Mouse (Mus musculus) kidney, adult 2 months (tissue): ENCODE measurements at regions not wholly inside any gene's neighbourhood (a gene's known extent, or its start where the extent isn't known, plus 50 kb on each side); places are given as distances from the start of the nearest gene placed in this dataset.

Experiments used
- CTCF ChIP-seq: fragments of 200-500 bp; conservative IDR thresholded peaks from 2 replicates; pipeline ENCODE4 v1.5.1; 2011; ENCODE audit warnings: low read depth, mild to moderate bottlenecking, control low read depth, low read length, moderate library complexity, mixed read lengths; ENCODE audit not compliant: insufficient read depth, insufficient read length
- POLR2A ChIP-seq: fragments of 200-500 bp; IDR thresholded peaks from one replicate; pipeline ENCODE4 v1.6.1; 2011; ENCODE audit warnings: low read depth, low read length, control low read depth

- TF ChIP-seq POLR2A (no peak), CTCF (no peak)
Observed at GRCm38 (mm10) chr2:148506966-148507365, 63.6 kb upstream of the Cd93 start.
